Mouse (Mus musculus): ENCODE results near the gene Btg2. TPM values are rescaled to one million over a fixed set of nuclear protein-coding genes. Genes with fewer than 3 reads are reported as not detected.
A peak's percentile ranks its signal among the peaks of the same experiment; 100 is the strongest.

Gene Btg2
- total and polyA plus RNA-seq, 3 experiments = 4.6 to 25.7 (median 13.5) TPM

- Histone ChIP-seq H3K4me3 (ENCODE audit: low read depth, low read length) (no peak overlapping the region; the same call in 1 of the 2 replicates), H3K4me1 (ENCODE audit: insufficient read depth, low read depth, low read length) (peaks cover 59% of the 10 kb centered on the region), H3K36me3 (replicated peaks) (peaks cover 4% of the 10 kb centered on the region), H3K9me3 (replicated peaks) (no peaks in the 10 kb centered on the region), H3K27me3 (ENCODE audit: insufficient read depth, low read length) (peaks cover 83% of the 10 kb centered on the region)
- ATAC-seq (ENCODE audit: extremely low read depth, insufficient number of reproducible peaks, low FRiP score, poor library complexity, severe bottlenecking) (peak; percentile 55), DNase-seq (ENCODE audit: low spot score) (peak; percentile 41)
- TF ChIP-seq CTCF (IDR thresholded peaks at IDR 0.05; ENCODE audit: low read depth, low read length) (no peak), POLR2AphosphoS5 (IDR thresholded peaks at IDR 0.05; ENCODE audit: insufficient replicate concordance, low read depth, low read length) (no peak), GATA2 (IDR thresholded peaks at IDR 0.05; ENCODE audit: borderline replicate concordance, low read depth, low read length) (no peak), GATA1 (IDR thresholded peaks at IDR 0.05; ENCODE audit: borderline replicate concordance, low read length) (no peak), TAL1 (conservative IDR thresholded peaks at IDR 0.05; ENCODE audit: low read depth, low read length) (peak; percentile 71)
Observed at GRCm38 (mm10) chr1:134073061-134073564, 5.8 kb downstream of the Btg2 start.

GRCm38 (mm10) chr1:134071411-134072018, 7.4 kb downstream of the Btg2 start:
- Histone ChIP-seq H3K9me3 (replicated peaks) (no peaks in the 10 kb centered on the region), H3K36me3 (replicated peaks) (no peaks in the 10 kb centered on the region), H3K27me3 (ENCODE audit: insufficient read depth, low read length) (peaks cover 84% of the 10 kb centered on the region), H3K4me1 (ENCODE audit: insufficient read depth, low read depth, low read length) (peaks cover 46% of the 10 kb centered on the region), H3K4me3 (ENCODE audit: low read depth, low read length) (no peak overlapping the region)
- TF ChIP-seq CTCF (IDR thresholded peaks at IDR 0.05; ENCODE audit: low read depth, low read length) (no peak), GATA2 (IDR thresholded peaks at IDR 0.05; ENCODE audit: borderline replicate concordance, low read depth, low read length) (peak; percentile 39; the same call in 1 of the 2 replicates)
- DNase-seq (ENCODE audit: low spot score) (no peak), ATAC-seq (ENCODE audit: extremely low read depth, insufficient number of reproducible peaks, low FRiP score, poor library complexity, severe bottlenecking) (no peak)

- Histone ChIP-seq H3K9me3 (replicated peaks) (no peaks in the 10 kb centered on the region), H3K27me3 (ENCODE audit: insufficient read depth, low read length) (peaks cover 84% of the 10 kb centered on the region), H3K4me3 (ENCODE audit: low read depth, low read length) (no peak overlapping the region), H3K4me1 (ENCODE audit: insufficient read depth, low read depth, low read length) (peaks cover 44% of the 10 kb centered on the region), H3K36me3 (replicated peaks) (no peaks in the 10 kb centered on the region)
- TF ChIP-seq GATA1 (IDR thresholded peaks at IDR 0.05; ENCODE audit: borderline replicate concordance, low read length) (no peak), CTCF (IDR thresholded peaks at IDR 0.05; ENCODE audit: low read depth, low read length) (no peak), TAL1 (conservative IDR thresholded peaks at IDR 0.05; ENCODE audit: low read depth, low read length) (no peak), POLR2AphosphoS5 (IDR thresholded peaks at IDR 0.05; ENCODE audit: insufficient replicate concordance, low read depth, low read length) (no peak), GATA2 (IDR thresholded peaks at IDR 0.05; ENCODE audit: borderline replicate concordance, low read depth, low read length) (no peak)
- DNase-seq (ENCODE audit: low spot score) (no peak), ATAC-seq (ENCODE audit: extremely low read depth, insufficient number of reproducible peaks, low FRiP score, poor library complexity, severe bottlenecking) (no peak)
Observed at GRCm38 (mm10) chr1:134070099-134070669, 8.7 kb downstream of the Btg2 start.

GRCm38 (mm10) chr1:134067143-134067619, 11.7 kb downstream of the Btg2 start:
- peaks cover 37% of the 10 kb centered on the region for H3K4me1 ChIP-seq (ENCODE audit: insufficient read depth, low read depth, low read length)
- no peaks in the 10 kb centered on the region for H3K36me3 ChIP-seq (replicated peaks)
- ATAC-seq (ENCODE audit: extremely low read depth, insufficient number of reproducible peaks, low FRiP score, poor library complexity, severe bottlenecking) (no peak), DNase-seq (ENCODE audit: low spot score) (no peak)
- no peak overlapping the region for H3K4me3 ChIP-seq (ENCODE audit: low read depth, low read length)
- no peaks in the 10 kb centered on the region for H3K9me3 ChIP-seq (replicated peaks)
- H3K27me3 ChIP-seq (ENCODE audit: insufficient read depth, low read length) = peaks cover 93% of the 10 kb centered on the region
- TF ChIP-seq GATA2 (IDR thresholded peaks at IDR 0.05; ENCODE audit: borderline replicate concordance, low read depth, low read length) (no peak), TAL1 (conservative IDR thresholded peaks at IDR 0.05; ENCODE audit: low read depth, low read length) (no peak), GATA1 (IDR thresholded peaks at IDR 0.05; ENCODE audit: borderline replicate concordance, low read length) (no peak), POLR2AphosphoS5 (IDR thresholded peaks at IDR 0.05; ENCODE audit: insufficient replicate concordance, low read depth, low read length) (no peak), CTCF (IDR thresholded peaks at IDR 0.05; ENCODE audit: low read depth, low read length) (no peak)

- peaks cover 94% of the 10 kb centered on the region for H3K27me3 ChIP-seq (ENCODE audit: insufficient read depth, low read length)
- no peaks in the 10 kb centered on the region for H3K36me3 ChIP-seq (replicated peaks)
- DNase-seq (ENCODE audit: low spot score) (no peak), ATAC-seq (ENCODE audit: extremely low read depth, insufficient number of reproducible peaks, low FRiP score, poor library complexity, severe bottlenecking) (no peak)
- peaks cover 31% of the 10 kb centered on the region for H3K4me1 ChIP-seq (ENCODE audit: insufficient read depth, low read depth, low read length)
- no peak overlapping the region for H3K4me3 ChIP-seq (ENCODE audit: low read depth, low read length)
- no peaks in the 10 kb centered on the region for H3K9me3 ChIP-seq (replicated peaks)
- TF ChIP-seq POLR2AphosphoS5 (IDR thresholded peaks at IDR 0.05; ENCODE audit: insufficient replicate concordance, low read depth, low read length) = no peak
- no peak for TF ChIP-seq GATA1 (IDR thresholded peaks at IDR 0.05; ENCODE audit: borderline replicate concordance, low read length)
- no peak for TF ChIP-seq TAL1 (conservative IDR thresholded peaks at IDR 0.05; ENCODE audit: low read depth, low read length)
- no peak for TF ChIP-seq GATA2 (IDR thresholded peaks at IDR 0.05; ENCODE audit: borderline replicate concordance, low read depth, low read length)
- no peak for TF ChIP-seq CTCF (IDR thresholded peaks at IDR 0.05; ENCODE audit: low read depth, low read length)
Observed at GRCm38 (mm10) chr1:134066554-134066953, 12.4 kb downstream of the Btg2 start.

GRCm38 (mm10) chr1:134065241-134065809, 13.6 kb downstream of the Btg2 start:
- H3K27me3 ChIP-seq (ENCODE audit: insufficient read depth, low read length) = peaks cover 94% of the 10 kb centered on the region
- DNase-seq (ENCODE audit: low spot score) (no peak), ATAC-seq (ENCODE audit: extremely low read depth, insufficient number of reproducible peaks, low FRiP score, poor library complexity, severe bottlenecking) (peak; percentile 35; the same call in 1 of the 2 replicates)
- no peaks in the 10 kb centered on the region for H3K9me3 ChIP-seq (replicated peaks)
- TF ChIP-seq CTCF (IDR thresholded peaks at IDR 0.05; ENCODE audit: low read depth, low read length) (no peak), POLR2AphosphoS5 (IDR thresholded peaks at IDR 0.05; ENCODE audit: insufficient replicate concordance, low read depth, low read length) (no peak), TAL1 (conservative IDR thresholded peaks at IDR 0.05; ENCODE audit: low read depth, low read length) (no peak), GATA2 (IDR thresholded peaks at IDR 0.05; ENCODE audit: borderline replicate concordance, low read depth, low read length) (no peak), GATA1 (IDR thresholded peaks at IDR 0.05; ENCODE audit: borderline replicate concordance, low read length) (no peak)
- H3K4me1 ChIP-seq (ENCODE audit: insufficient read depth, low read depth, low read length) = peaks cover 34% of the 10 kb centered on the region
- no peaks in the 10 kb centered on the region for H3K36me3 ChIP-seq (replicated peaks)
- no peak overlapping the region for H3K4me3 ChIP-seq (ENCODE audit: low read depth, low read length)

Data from G1E (cell line).